Mouse (Mus musculus): ENCODE measurements around the gene Trmt112. TPM values are rescaled to one million over a fixed set of nuclear protein-coding genes. Genes with fewer than 3 reads are reported as not detected.

The Trmt112 gene
- polyA plus RNA-seq, 1 experiment = 264 TPM

- Histone ChIP-seq H3K79me2 (ENCODE audit: control insufficient read depth, insufficient read depth) (peaks cover 31% of the 10 kb centered on the region), H3K79me3 (ENCODE audit: low read depth) (peaks cover 4% of the 10 kb centered on the region), H3K4me3 (ENCODE audit: insufficient read depth, poor library complexity, severe bottlenecking) (peak overlapping the region; percentile 60), H3K27me3 (ENCODE audit: control insufficient read depth, insufficient read depth, insufficient read length) (no peaks in the 10 kb centered on the region), H3K36me3 (ENCODE audit: control insufficient read depth, insufficient read depth) (no peaks in the 10 kb centered on the region), H3ac (ENCODE audit: control insufficient read depth, insufficient read length, low read depth) (peak overlapping the region; percentile 88)
- TF ChIP-seq USF1 (IDR thresholded peaks at IDR 0.05; ENCODE audit: low read depth) = no peak
- no peak for TF ChIP-seq MYOG (IDR thresholded peaks at IDR 0.05; ENCODE audit: control insufficient read depth, extremely low read depth, insufficient read length)
- no peak for TF ChIP-seq FOSL1 (IDR thresholded peaks at IDR 0.05; ENCODE audit: insufficient read depth, low read length, poor library complexity, severe bottlenecking)
- no peak for TF ChIP-seq CTCF (IDR thresholded peaks at IDR 0.05; ENCODE audit: control insufficient read depth, insufficient read depth, insufficient read length)
- TF ChIP-seq MYOD1 (IDR thresholded peaks at IDR 0.05; ENCODE audit: control insufficient read depth, insufficient read length, low read depth) = no peak
- TF ChIP-seq CEBPB (IDR thresholded peaks at IDR 0.05; ENCODE audit: low read depth) = no peak
- TF ChIP-seq MAX (IDR thresholded peaks at IDR 0.05) = no peak
These were observed 11.5 kb downstream of the Trmt112 start for GRCm38 (mm10) chr19:6920741-6921636.

DNA sequence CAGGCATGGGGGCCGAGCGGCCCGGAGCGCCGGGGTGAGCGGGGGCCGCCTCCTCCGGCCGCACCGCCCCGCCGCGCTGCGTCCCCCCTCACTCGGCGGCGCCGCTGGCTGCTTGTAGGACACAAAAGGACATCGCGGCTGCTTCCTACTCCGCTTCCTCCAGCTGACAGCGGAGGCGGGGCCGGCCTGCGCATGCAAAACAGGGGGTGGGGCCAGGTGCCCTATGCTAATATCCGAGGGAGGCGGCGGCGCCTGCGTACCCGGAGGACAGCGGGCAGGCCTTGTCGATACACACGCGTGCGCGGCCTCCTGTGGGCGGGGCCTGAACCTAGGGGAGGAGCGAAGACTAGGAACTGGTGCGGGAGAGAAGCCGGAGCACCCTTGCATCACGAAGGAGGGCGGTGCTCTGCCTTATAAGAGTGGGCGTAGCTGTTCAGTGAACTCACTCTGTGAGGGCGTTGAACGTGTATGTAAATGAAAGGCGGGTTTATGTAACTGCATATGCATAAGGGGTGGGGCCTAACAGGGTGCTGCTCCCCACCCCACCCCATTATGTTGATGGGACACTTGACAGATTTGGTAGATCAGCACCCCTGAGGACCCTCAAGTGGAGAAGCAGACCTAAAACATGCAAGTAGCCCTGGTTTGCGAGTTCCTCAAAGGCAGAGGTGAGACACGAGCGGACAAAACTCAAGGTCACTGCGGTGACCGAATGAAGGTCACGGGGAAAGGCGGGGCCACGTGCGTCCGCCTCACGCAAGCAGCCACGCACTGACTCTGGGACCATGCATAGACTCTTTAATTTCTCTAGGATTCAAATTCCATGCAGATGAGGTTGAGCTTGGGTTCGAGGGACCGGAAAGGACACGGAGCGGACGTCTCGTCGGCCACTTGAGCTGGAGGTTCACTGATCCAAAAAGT lies 12.4 kb downstream of the Trmt112 start, which contains the start of gene Esrra:
Gene Esrra, minus strand, starts transcription at position 167 of the 921 bp plus-strand sequence.
- H3ac ChIP-seq (ENCODE audit: control insufficient read depth, insufficient read length, low read depth) = peak within 1 kb of the TSS; percentile 88
- peak within 1 kb of the TSS; percentile 60 for H3K4me3 ChIP-seq (ENCODE audit: insufficient read depth, poor library complexity, severe bottlenecking)
- peaks cover under 1% of the 10 kb centered on the region for H3K27me3 ChIP-seq (ENCODE audit: control insufficient read depth, insufficient read depth, insufficient read length)
- peaks cover 4% of the 10 kb centered on the region for H3K79me3 ChIP-seq (ENCODE audit: low read depth)
- no peaks in the 10 kb centered on the region for H3K36me3 ChIP-seq (ENCODE audit: control insufficient read depth, insufficient read depth)
- TF ChIP-seq CEBPB (IDR thresholded peaks at IDR 0.05; ENCODE audit: low read depth) (peak; percentile 54), MAX (IDR thresholded peaks at IDR 0.05) (peak; percentile 75), CTCF (IDR thresholded peaks at IDR 0.05; ENCODE audit: control insufficient read depth, insufficient read depth, insufficient read length) (no peak), MYOD1 (IDR thresholded peaks at IDR 0.05; ENCODE audit: control insufficient read depth, insufficient read length, low read depth) (no peak), MYOG (IDR thresholded peaks at IDR 0.05; ENCODE audit: control insufficient read depth, extremely low read depth, insufficient read length) (no peak), USF1 (IDR thresholded peaks at IDR 0.05; ENCODE audit: low read depth) (peak; percentile 50), FOSL1 (IDR thresholded peaks at IDR 0.05; ENCODE audit: insufficient read depth, low read length, poor library complexity, severe bottlenecking) (no peak)
- H3K79me2 ChIP-seq (ENCODE audit: control insufficient read depth, insufficient read depth) = peaks cover 25% of the 10 kb centered on the region

DNA sequence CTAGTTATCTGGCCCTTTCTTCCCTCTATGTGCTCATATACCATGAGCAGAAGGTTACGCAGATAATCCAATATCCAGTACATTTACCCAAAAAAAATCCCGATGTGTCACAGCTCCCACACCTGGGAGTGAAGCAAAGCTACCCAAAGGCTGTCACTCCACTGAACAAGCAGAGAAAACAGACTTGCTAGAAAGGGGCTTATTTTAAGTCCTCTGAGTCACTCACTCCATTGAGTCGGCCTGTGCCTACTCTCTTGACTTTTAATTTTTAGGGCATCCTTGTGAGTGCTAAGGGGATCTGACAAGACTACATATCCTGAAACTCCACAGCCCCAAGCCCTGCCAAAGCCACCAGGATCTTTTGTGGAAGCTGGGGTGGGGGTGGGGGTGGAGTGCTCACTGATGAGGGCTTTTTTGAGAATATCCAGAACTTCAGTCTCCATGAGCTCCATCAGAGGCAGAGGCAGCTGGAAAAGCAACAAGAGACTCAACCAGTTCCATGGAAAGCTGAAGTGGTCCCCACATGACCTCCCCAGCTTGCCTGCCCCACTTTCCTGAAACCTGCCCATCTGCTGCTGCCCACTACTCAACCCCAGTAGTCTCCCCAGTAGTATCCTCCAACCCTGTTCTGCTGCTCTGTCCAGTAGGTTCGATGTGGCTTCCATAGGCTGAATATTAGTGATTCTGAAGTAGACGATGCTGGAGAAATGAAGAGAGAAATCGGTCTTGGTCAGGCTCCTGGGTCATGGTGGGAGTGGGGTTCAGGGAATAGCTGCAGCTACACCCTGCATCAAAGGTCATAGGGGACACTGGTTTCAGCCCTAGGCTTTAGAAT lies 13.6 kb downstream of the Trmt112 start:
- Histone ChIP-seq H3K4me3 (ENCODE audit: insufficient read depth, poor library complexity, severe bottlenecking) (no peak overlapping the region), H3K36me3 (ENCODE audit: control insufficient read depth, insufficient read depth) (no peaks in the 10 kb centered on the region), H3K79me2 (ENCODE audit: control insufficient read depth, insufficient read depth) (peaks cover 25% of the 10 kb centered on the region), H3ac (ENCODE audit: control insufficient read depth, insufficient read length, low read depth) (no peak overlapping the region), H3K79me3 (ENCODE audit: low read depth) (peaks cover 4% of the 10 kb centered on the region), H3K27me3 (ENCODE audit: control insufficient read depth, insufficient read depth, insufficient read length) (peaks cover 10% of the 10 kb centered on the region)
- TF ChIP-seq CTCF (IDR thresholded peaks at IDR 0.05; ENCODE audit: control insufficient read depth, insufficient read depth, insufficient read length) = no peak
- no peak for TF ChIP-seq USF1 (IDR thresholded peaks at IDR 0.05; ENCODE audit: low read depth)
- no peak for TF ChIP-seq MYOG (IDR thresholded peaks at IDR 0.05; ENCODE audit: control insufficient read depth, extremely low read depth, insufficient read length)
- no peak for TF ChIP-seq CEBPB (IDR thresholded peaks at IDR 0.05; ENCODE audit: low read depth)
- no peak for TF ChIP-seq MYOD1 (IDR thresholded peaks at IDR 0.05; ENCODE audit: control insufficient read depth, insufficient read length, low read depth)
- no peak for TF ChIP-seq FOSL1 (IDR thresholded peaks at IDR 0.05; ENCODE audit: insufficient read depth, low read length, poor library complexity, severe bottlenecking)
- TF ChIP-seq MAX (IDR thresholded peaks at IDR 0.05) = no peak

DNA sequence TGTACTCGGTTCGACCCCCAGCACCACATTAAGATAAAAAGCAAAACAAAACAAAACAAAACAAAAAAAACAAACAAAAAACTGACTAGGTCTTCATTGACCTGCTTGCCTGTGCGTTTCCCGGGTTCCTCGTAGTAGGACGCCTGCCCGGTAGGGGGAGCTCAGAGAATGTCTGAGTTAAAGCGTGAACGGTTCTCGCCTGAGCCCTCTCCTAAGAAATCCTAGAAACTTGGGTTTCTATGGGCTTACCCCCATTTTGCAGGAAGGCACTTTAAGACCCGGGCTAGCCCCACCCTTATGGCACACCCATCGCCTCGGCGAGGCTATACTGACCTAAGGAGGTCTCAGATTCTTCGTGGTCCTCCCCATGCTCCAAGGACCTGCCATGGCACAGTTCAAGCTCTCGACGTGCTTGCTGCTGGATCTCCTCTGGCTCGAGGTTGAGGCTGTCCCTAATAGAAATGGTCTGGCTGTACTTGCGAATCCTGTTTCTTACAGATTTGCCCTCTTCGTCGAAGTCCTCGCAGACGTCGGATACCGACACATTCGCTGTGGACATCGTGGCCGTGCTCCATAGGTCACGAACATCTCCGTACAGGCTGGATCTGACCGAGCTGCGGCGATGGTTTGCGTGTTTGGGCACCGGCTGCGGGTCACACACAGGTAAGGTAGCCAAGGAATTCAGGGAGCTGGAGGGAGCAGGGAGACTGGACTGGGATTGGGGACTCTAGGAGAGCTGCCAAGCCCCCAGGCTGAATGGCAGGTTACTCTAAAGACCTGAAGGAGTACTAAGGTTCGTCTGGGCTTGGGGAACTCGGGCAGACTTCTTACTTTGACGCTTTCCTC lies 15.2 kb downstream of the Trmt112 start:
- no peak overlapping the region for H3ac ChIP-seq (ENCODE audit: control insufficient read depth, insufficient read length, low read depth)
- peaks cover 10% of the 10 kb centered on the region for H3K27me3 ChIP-seq (ENCODE audit: control insufficient read depth, insufficient read depth, insufficient read length)
- no peak overlapping the region for H3K4me3 ChIP-seq (ENCODE audit: insufficient read depth, poor library complexity, severe bottlenecking)
- TF ChIP-seq MYOD1 (IDR thresholded peaks at IDR 0.05; ENCODE audit: control insufficient read depth, insufficient read length, low read depth) = no peak
- peak; percentile 46 for TF ChIP-seq CTCF (IDR thresholded peaks at IDR 0.05; ENCODE audit: control insufficient read depth, insufficient read depth, insufficient read length)
- H3K36me3 ChIP-seq (ENCODE audit: control insufficient read depth, insufficient read depth) = no peaks in the 10 kb centered on the region
- peaks cover 16% of the 10 kb centered on the region for H3K79me2 ChIP-seq (ENCODE audit: control insufficient read depth, insufficient read depth)
- peaks cover 4% of the 10 kb centered on the region for H3K79me3 ChIP-seq (ENCODE audit: low read depth)

Measured in C2C12 (cell line).